Mouse (Mus musculus) limb, embryonic 12.5 days (tissue): ENCODE measurements at regions not wholly inside any gene's neighbourhood (a gene's known extent, or its start where the extent isn't known, plus 50 kb on each side); places are given as distances from the start of the nearest gene placed in this dataset.

Source experiments
- ATAC-seq: fragments of 200-750 bp; cut with Nextera tagmentation; 2 replicates; pipeline ENCODE4 v1.8.0; 2017; ENCODE audit warnings: low read depth, moderate TSS enrichment; ENCODE audit not compliant: insufficient number of reproducible peaks, insufficient read depth, low FRiP score, low TSS enrichment
- H3K27ac ChIP-seq: fragments of 300-500 bp; sonication (generic); 2 replicates; pipeline ENCODE4 v1.5.1; 2016; ENCODE audit warnings: mild to moderate bottlenecking, moderate library complexity
- H3K27me3 ChIP-seq: fragments of 300-500 bp; sonication (generic); 2 replicates; pipeline ENCODE4 v1.6.1; 2016; ENCODE audit warnings: mild to moderate bottlenecking, moderate library complexity
- H3K36me3 ChIP-seq: fragments of 300-500 bp; sonication (generic); 2 replicates; pipeline ENCODE4 v1.6.1; 2016; ENCODE audit warnings: mild to moderate bottlenecking, moderate library complexity
- H3K4me1 ChIP-seq: fragments of 300-500 bp; sonication (generic); replicated peaks from 2 replicates; pipeline ENCODE4 v1.6.1; 2016
- H3K4me2 ChIP-seq: fragments of 300-500 bp; sonication (generic); 2 replicates; pipeline ENCODE4 v1.6.1; 2016; ENCODE audit warnings: mild to moderate bottlenecking, moderate library complexity
- H3K4me3 ChIP-seq: fragments of 300-500 bp; sonication (generic); replicated peaks from 2 replicates; pipeline ENCODE4 v1.5.1; 2016; ENCODE audit warnings: mild to moderate bottlenecking
- H3K9ac ChIP-seq: fragments of 300-500 bp; sonication (generic); replicated peaks from 2 replicates; pipeline ENCODE4 v1.6.1; 2016; ENCODE audit warnings: mild to moderate bottlenecking, moderate library complexity
- H3K9me3 ChIP-seq: fragments of 300-500 bp; sonication (generic); 2 replicates; pipeline ENCODE4 v1.6.1; 2016; ENCODE audit warnings: mild to moderate bottlenecking, moderate library complexity
- WGBS: fragments of 180-500 bp; shearing (Covaris S2); methylation state at CpG from one replicate; pipeline ENCODE4 v1.1.7; 2016; 5-methylcytosine and 5-hydroxymethylcytosine counted together

DNA sequence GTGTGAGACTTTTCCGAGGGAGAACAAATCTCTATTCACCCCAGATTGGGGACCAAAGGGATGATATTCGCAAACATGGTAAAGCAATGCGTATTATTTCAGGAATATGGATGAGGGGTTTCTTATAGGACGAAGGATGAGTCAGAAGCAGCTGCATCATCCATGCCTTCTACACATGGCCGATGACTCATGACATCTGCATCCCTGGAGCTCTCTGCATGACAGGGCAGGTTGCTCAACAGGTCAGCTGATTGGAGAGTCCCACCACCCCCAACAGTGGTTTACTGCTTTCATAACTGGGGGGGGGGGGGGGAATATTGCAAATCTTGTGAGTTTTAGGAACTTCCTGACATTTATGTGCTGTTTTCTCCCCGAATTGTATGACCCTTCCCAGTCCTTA is 50.3 kb upstream of the Pias1 start:
- no peak overlapping the region for H3K27ac ChIP-seq
- no peaks in the 10 kb centered on the region for H3K9me3 ChIP-seq
- peaks cover 6% of the 10 kb centered on the region; the same call in 1 of the 2 replicates for H3K4me1 ChIP-seq
- 91% methylated on average over 6 of the region's 6 CpGs for WGBS
- no peaks in the 10 kb centered on the region for H3K36me3 ChIP-seq
- no peak overlapping the region for H3K9ac ChIP-seq
- H3K27me3 ChIP-seq = no peaks in the 10 kb centered on the region
- ATAC-seq = no peak
- H3K4me3 ChIP-seq = no peak overlapping the region
- no peak overlapping the region for H3K4me2 ChIP-seq
